Mouse (Mus musculus): ENCODE data around the gene Ctnnbl1. TPM values are rescaled to one million over a fixed set of nuclear protein-coding genes. Genes with fewer than 3 reads are reported as not detected.

Ctnnbl1 gene
- polyA plus RNA-seq, 2 experiments = 11.6 to 19.2 TPM

DNA sequence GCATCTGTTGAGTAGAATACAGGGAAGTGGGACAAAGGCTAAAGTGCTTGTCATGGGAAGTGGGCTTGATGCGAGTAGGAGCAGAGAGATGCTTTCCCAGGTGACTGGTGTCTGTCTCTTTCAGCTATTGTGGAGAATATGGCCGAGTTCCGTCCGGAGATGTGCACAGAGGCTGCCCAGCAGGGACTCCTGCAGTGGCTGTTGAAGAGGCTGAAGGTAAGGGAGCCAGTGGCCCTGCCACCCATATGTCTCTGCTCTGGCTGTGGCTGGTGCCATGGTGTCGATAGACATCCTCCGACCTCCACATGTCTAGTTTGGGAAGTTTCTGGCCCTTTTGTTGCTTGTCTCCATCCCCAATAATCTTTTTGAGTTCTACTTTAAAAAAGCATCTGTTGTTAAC lies 72.1 kb downstream of the Ctnnbl1 start:
- Histone ChIP-seq H3K27ac (no peak overlapping the region), H3K4me1 (replicated peaks; ENCODE audit: control insufficient read depth in 2 of 2, insufficient read depth in 2 of 2, low read length in 1 of 2) (0 out of 4 replicates have a peak, but pooled peaks cover 0 to 3% of the 10 kb centered on the region in 2 experiments), H3K4me2 (ENCODE audit: low read depth) (no peak overlapping the region), H3K27me3 (ENCODE audit: control insufficient read depth, insufficient read depth, low read length) (no peaks in the 10 kb centered on the region), H3K9ac (replicated peaks) (no peak overlapping the region), H3K9me3 (ENCODE audit: control insufficient read depth, low read length) (no peaks in the 10 kb centered on the region), H3K36me3 (replicated peaks; ENCODE audit: control insufficient read depth, insufficient read depth, low read depth) (no peaks in the 10 kb centered on the region), H3K4me3 (ENCODE audit: insufficient read depth in 1 of 2, low read depth in 2 of 2, low read length in 2 of 2) (no peak overlapping the region)
- no peak for TF ChIP-seq CTCF (IDR thresholded peaks at IDR 0.05; ENCODE audit: low read depth)
- no peak for TF ChIP-seq EP300 (IDR thresholded peaks at IDR 0.05; ENCODE audit: low read depth)
- DNase-seq (ENCODE audit: low read depth in 3 of 3, low spot score in 3 of 3) (no peak), ATAC-seq (ENCODE audit: insufficient read depth) (no peak)
- 76% methylated on average over 6 of the region's 6 CpGs for WGBS (ENCODE audit: insufficient replicate concordance)

DNA sequence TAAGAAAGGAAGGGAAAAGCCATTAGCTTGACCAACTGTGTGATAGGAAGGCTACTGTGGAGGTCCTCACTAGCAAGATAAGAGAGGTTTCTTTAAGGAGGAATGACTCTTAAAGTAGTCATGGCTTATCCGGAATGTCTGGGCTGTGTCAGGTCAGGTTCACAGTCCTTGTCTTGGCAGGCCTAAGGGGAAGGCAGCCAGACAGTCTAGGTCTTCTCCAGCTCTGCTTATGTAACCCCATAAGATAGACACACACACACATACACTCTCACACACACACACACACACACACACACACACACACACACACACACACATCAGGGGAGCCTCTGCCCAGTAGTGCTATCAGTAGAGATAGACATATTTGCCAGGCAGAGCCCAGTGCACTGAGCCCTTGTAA lies 73.5 kb downstream of the Ctnnbl1 start:
- ATAC-seq (ENCODE audit: insufficient read depth) = no peak
- WGBS (ENCODE audit: insufficient replicate concordance) = 75% methylated on average over 1 of the region's 1 CpGs

DNA sequence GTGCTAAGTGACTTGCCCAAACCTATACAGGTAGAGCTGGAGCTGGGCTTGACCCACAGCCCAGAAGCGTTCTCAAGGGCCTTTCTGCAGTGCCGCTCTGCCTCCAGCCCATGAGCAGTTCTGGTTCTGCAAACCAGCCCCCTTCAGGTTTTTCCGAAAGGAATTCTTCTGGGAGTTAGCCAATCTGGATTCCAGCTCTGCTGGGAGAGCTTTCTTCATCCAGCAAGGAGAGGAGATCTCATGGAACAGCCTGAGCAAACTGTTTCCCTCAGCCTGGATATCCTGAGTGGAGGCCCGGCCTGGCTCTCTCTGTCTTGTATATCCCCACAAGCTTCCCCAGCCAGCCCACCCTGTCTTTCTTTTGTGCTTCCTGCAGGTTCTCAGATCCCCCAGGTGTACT lies 75.9 kb downstream of the Ctnnbl1 start:
- DNase-seq (ENCODE audit: low read depth in 3 of 3, low spot score in 3 of 3) = no peak
- Histone ChIP-seq H3K4me1 (replicated peaks; ENCODE audit: control insufficient read depth in 2 of 2, insufficient read depth in 2 of 2, low read length in 1 of 2) (no peaks in the 10 kb centered on the region), H3K4me3 (ENCODE audit: insufficient read depth in 1 of 2, low read depth in 2 of 2, low read length in 2 of 2) (no peak overlapping the region), H3K9ac (replicated peaks) (no peak overlapping the region), H3K36me3 (replicated peaks; ENCODE audit: control insufficient read depth, insufficient read depth, low read depth) (no peaks in the 10 kb centered on the region), H3K27ac (no peak overlapping the region), H3K4me2 (ENCODE audit: low read depth) (no peak overlapping the region), H3K27me3 (ENCODE audit: control insufficient read depth, insufficient read depth, low read length) (no peaks in the 10 kb centered on the region), H3K9me3 (ENCODE audit: control insufficient read depth, low read length) (no peaks in the 10 kb centered on the region)
- 82% methylated on average over 4 of the region's 4 CpGs for WGBS (ENCODE audit: insufficient replicate concordance)
- no peak for ATAC-seq (ENCODE audit: insufficient read depth)
- no peak for TF ChIP-seq CTCF (IDR thresholded peaks at IDR 0.05; ENCODE audit: low read depth)
- no peak for TF ChIP-seq EP300 (IDR thresholded peaks at IDR 0.05; ENCODE audit: low read depth)

More for the DNA sequence above, 73.5 kb downstream of the Ctnnbl1 start:
- Histone ChIP-seq H3K4me2 (ENCODE audit: low read depth) (no peak overlapping the region), H3K27me3 (ENCODE audit: control insufficient read depth, insufficient read depth, low read length) (no peaks in the 10 kb centered on the region), H3K27ac (no peak overlapping the region), H3K9me3 (ENCODE audit: control insufficient read depth, low read length) (no peaks in the 10 kb centered on the region), H3K4me1 (replicated peaks; ENCODE audit: control insufficient read depth in 2 of 2, insufficient read depth in 2 of 2, low read length in 1 of 2) (0 out of 4 replicates have a peak, but pooled peaks cover 0 to 2% of the 10 kb centered on the region in 2 experiments), H3K4me3 (ENCODE audit: insufficient read depth in 1 of 2, low read depth in 2 of 2, low read length in 2 of 2) (no peak overlapping the region), H3K9ac (replicated peaks) (no peak overlapping the region), H3K36me3 (replicated peaks; ENCODE audit: control insufficient read depth, insufficient read depth, low read depth) (no peaks in the 10 kb centered on the region)
- no peak for TF ChIP-seq CTCF (IDR thresholded peaks at IDR 0.05; ENCODE audit: low read depth)
- no peak for TF ChIP-seq EP300 (IDR thresholded peaks at IDR 0.05; ENCODE audit: low read depth)
- DNase-seq (ENCODE audit: low read depth in 3 of 3, low spot score in 3 of 3) = no peak

DNA sequence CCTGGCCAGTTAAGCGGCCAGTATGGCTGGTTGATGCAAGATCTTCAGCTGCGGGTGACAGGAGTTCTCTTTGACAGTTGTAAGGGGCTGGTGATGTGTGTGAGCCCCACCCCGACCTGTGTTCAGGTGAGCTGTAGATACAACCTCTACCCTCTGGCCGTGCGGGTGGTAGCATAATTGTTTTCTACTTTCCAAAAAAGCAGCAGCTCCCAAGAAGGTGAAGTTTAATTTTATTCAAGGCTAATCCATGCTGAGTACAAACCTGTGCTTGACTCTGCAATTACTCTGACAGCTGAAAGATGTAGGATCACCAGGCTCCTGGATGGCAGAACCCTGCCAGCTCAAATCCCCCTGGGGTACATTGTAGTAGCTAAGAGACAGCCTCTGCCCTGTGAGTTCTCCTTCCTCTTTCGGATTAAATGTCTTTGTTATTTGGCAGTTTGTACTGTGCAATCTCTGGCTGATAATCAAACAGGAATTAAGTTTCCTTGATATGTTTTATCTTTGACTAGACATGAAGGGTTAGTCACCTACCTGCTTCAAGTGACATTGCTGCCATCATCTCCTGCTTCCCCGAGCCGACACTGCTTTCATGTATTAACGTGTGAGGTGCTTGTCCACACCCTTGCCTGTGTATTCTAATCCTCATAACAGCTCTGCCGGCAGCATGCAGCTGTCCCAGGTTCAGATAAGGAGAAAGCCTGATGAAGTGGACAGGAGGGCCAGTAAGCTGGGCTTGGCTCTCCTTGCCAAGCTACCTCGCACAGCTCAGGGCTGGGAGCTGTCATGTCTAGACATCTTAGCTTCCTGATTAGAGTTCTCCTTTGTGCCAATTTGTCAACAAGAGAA lies 77.1 kb downstream of the Ctnnbl1 start:
- TF ChIP-seq CTCF (IDR thresholded peaks at IDR 0.05; ENCODE audit: low read depth) = no peak
- TF ChIP-seq EP300 (IDR thresholded peaks at IDR 0.05; ENCODE audit: low read depth) = no peak
- no peaks in the 10 kb centered on the region for H3K27me3 ChIP-seq (ENCODE audit: control insufficient read depth, insufficient read depth, low read length)
- no peak overlapping the region for H3K4me3 ChIP-seq (ENCODE audit: insufficient read depth in 1 of 2, low read depth in 2 of 2, low read length in 2 of 2)
- DNase-seq (ENCODE audit: low read depth in 3 of 3, low spot score in 3 of 3) (no peak), ATAC-seq (ENCODE audit: insufficient read depth) (no peak)
- WGBS (ENCODE audit: insufficient replicate concordance) = 59% methylated on average over 11 of the region's 11 CpGs
- no peaks in the 10 kb centered on the region for H3K36me3 ChIP-seq (replicated peaks; ENCODE audit: control insufficient read depth, insufficient read depth, low read depth)
- H3K4me2 ChIP-seq (ENCODE audit: low read depth) = no peak overlapping the region
- H3K9ac ChIP-seq (replicated peaks) = no peak overlapping the region
- H3K27ac ChIP-seq = no peak overlapping the region
- H3K4me1 ChIP-seq (replicated peaks; ENCODE audit: control insufficient read depth in 2 of 2, insufficient read depth in 2 of 2, low read length in 1 of 2) = 0 out of 4 replicates have a peak, but pooled peaks cover 0 to 2% of the 10 kb centered on the region in 2 experiments
- H3K9me3 ChIP-seq (ENCODE audit: control insufficient read depth, low read length) = no peaks in the 10 kb centered on the region

DNA sequence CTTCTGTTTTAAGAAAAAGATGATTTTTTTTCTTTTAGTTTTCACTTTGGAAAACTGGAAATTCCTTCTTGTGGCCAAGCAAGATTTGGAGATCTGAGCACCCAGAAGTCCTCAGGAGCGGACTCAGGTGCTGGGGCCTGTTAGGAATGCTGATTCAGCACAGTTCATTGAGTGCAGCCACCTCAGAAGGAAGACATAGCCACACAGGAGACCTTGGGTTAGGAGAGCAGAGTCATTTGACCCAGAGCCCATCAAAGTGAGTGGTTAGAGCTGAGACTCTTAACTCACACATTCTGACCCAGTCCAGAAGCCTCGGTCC lies 77.7 kb downstream of the Ctnnbl1 start:
- TF ChIP-seq CTCF (IDR thresholded peaks at IDR 0.05; ENCODE audit: low read depth) = no peak
- TF ChIP-seq EP300 (IDR thresholded peaks at IDR 0.05; ENCODE audit: low read depth) = no peak
- no peak overlapping the region for H3K9ac ChIP-seq (replicated peaks)
- no peak overlapping the region for H3K4me3 ChIP-seq (ENCODE audit: insufficient read depth in 1 of 2, low read depth in 2 of 2, low read length in 2 of 2)
- 0 out of 4 replicates have a peak, but pooled peaks cover 0 to 2% of the 10 kb centered on the region in 2 experiments for H3K4me1 ChIP-seq (replicated peaks; ENCODE audit: control insufficient read depth in 2 of 2, insufficient read depth in 2 of 2, low read length in 1 of 2)
- H3K27ac ChIP-seq = no peak overlapping the region
- 75% methylated on average over 2 of the region's 2 CpGs for WGBS (ENCODE audit: insufficient replicate concordance)
- ATAC-seq (ENCODE audit: insufficient read depth) = no peak
- no peaks in the 10 kb centered on the region for H3K27me3 ChIP-seq (ENCODE audit: control insufficient read depth, insufficient read depth, low read length)
- no peaks in the 10 kb centered on the region for H3K36me3 ChIP-seq (replicated peaks; ENCODE audit: control insufficient read depth, insufficient read depth, low read depth)
- DNase-seq (ENCODE audit: low read depth in 3 of 3, low spot score in 3 of 3) = no peak
- no peaks in the 10 kb centered on the region for H3K9me3 ChIP-seq (ENCODE audit: control insufficient read depth, low read length)
- H3K4me2 ChIP-seq (ENCODE audit: low read depth) = no peak overlapping the region

Measured in liver, embryonic 14.5 days (tissue).